Mouse (Mus musculus) hematopoietic stem cell, adult 5-6 weeks (primary cell): ENCODE measurements at regions not wholly inside any gene's neighbourhood (a gene's known extent, or its start where the extent isn't known, plus 50 kb on each side); places are given as distances from the start of the nearest gene placed in this dataset.

Source experiments
- ATAC-seq, 2 experiments: fragments of 125-278 bp in 1 of 2; replicated peaks in 1 of 2; 2 replicates each; pipeline ENCODE4 v1.8.0; 2016 to 2017; ENCODE audit warnings: inconsistent platforms in 2 of 2, mild to moderate bottlenecking in 2 of 2, moderate number of reproducible peaks in 2 of 2, low read depth in 1 of 2, moderate TSS enrichment in 1 of 2; ENCODE audit not compliant: low FRiP score in 2 of 2, poor library complexity in 2 of 2, severe bottlenecking in 2 of 2, insufficient read depth in 1 of 2, low TSS enrichment in 1 of 2

GRCm38 (mm10) chr14:31970245-31970830 is 58.5 kb upstream of the Galnt15 start:
- no peak for ATAC-seq

GRCm38 (mm10) chr14:31970851-31971250 is 57.9 kb upstream of the Galnt15 start:
- no peak; a peak in 1 of 4 replicates for ATAC-seq

- no peak for ATAC-seq
Measured at GRCm38 (mm10) chr14:31973702-31974101, 55.1 kb upstream of the Galnt15 start.

GRCm38 (mm10) chr14:31978196-31978595 is 50.6 kb upstream of the Galnt15 start:
- ATAC-seq = no peak

GRCm38 (mm10) chr14:31978690-31979089 is 50.1 kb upstream of the Galnt15 start:
- ATAC-seq = no peak
